Mouse (Mus musculus) macrophage (primary cell): ENCODE data around the gene Fblim1. TPM values are rescaled to one million over a fixed set of nuclear protein-coding genes. Genes with fewer than 3 reads are reported as not detected.

Experiments used
- H3K27ac ChIP-seq: fragments of 350-480 bp; formaldehyde crosslinking; 2 replicates; pipeline ENCODE4 v1.9.0; 2021
- H3K36me3 ChIP-seq: fragments of 350-480 bp; formaldehyde crosslinking; 2 replicates; pipeline ENCODE4 v1.9.0; 2021; ENCODE audit errors: inconsistent target
- H3K4me3 ChIP-seq: fragments of 350-480 bp; formaldehyde crosslinking; 2 replicates; pipeline ENCODE4 v1.9.0; 2021; ENCODE audit errors: inconsistent target
- H3K79me2 ChIP-seq: fragments of 350-480 bp; formaldehyde crosslinking; 2 replicates; pipeline ENCODE4 v1.9.0; 2021; ENCODE audit errors: inconsistent target
- WGBS: methylation state at CpG from one replicate; pipeline ENCODE4 v1.1.7; 2026; ENCODE audit warnings: inconsistent platforms; ENCODE audit not compliant: missing documents; 5-methylcytosine and 5-hydroxymethylcytosine counted together
- polyA plus RNA-seq: library from polyadenylated mRNA; stranded (reverse); fragments of 250-400 nt; gene quantifications from 3 replicates; pipeline ENCODE4 v1.2.4, GENCODE M21; 2018; ENCODE audit warnings: inconsistent platforms

The Fblim1 gene
- polyA plus RNA-seq, 1 experiment from 2014 or later, result 177 TPM

- Histone ChIP-seq H3K36me3 (0 out of 2 replicates have a peak, but pooled peaks cover 5% of the 10 kb centered on the region), H3K27ac (no peak overlapping the region), H3K79me2 (no peaks in the 10 kb centered on the region), H3K4me3 (no peak overlapping the region)
- 96% methylated on average over 5 of the region's 8 CpGs for WGBS
These were observed 15.4 kb upstream of the Fblim1 start for GRCm38 (mm10) chr4:141621297-141621696.

GRCm38 (mm10) chr4:141619299-141619883 lies 13.5 kb upstream of the Fblim1 start:
- no peaks in the 10 kb centered on the region for H3K36me3 ChIP-seq
- no peak overlapping the region for H3K4me3 ChIP-seq
- 65% methylated on average over 9 of the region's 9 CpGs for WGBS
- peak overlapping the region; percentile 25; the same call in 1 of the 2 replicates for H3K27ac ChIP-seq
- no peaks in the 10 kb centered on the region for H3K79me2 ChIP-seq

GRCm38 (mm10) chr4:141618565-141619243 lies 12.8 kb upstream of the Fblim1 start, which contains the start of gene Tmem82:
Gene Tmem82 (minus strand): TSS chr4:141618633.
- WGBS, result 24% methylated on average over 11 of the region's 20 CpGs
- Histone ChIP-seq H3K36me3 (no peaks in the 10 kb centered on the region), H3K27ac (peak within 1 kb of the TSS; percentile 25), H3K79me2 (no peaks in the 10 kb centered on the region), H3K4me3 (peak within 1 kb of the TSS; percentile 34)

- WGBS, result 12% methylated on average over 17 of the region's 22 CpGs
- H3K36me3 ChIP-seq, result no peaks in the 10 kb centered on the region
- no peaks in the 10 kb centered on the region for H3K79me2 ChIP-seq
- peak overlapping the region; percentile 34 for H3K4me3 ChIP-seq
- H3K27ac ChIP-seq, result peak overlapping the region; percentile 12; the same call in 1 of the 2 replicates
These were observed 12.1 kb upstream of the Fblim1 start for GRCm38 (mm10) chr4:141617863-141618564.

GRCm38 (mm10) chr4:141617299-141617698 lies 11.4 kb upstream of the Fblim1 start:
- peak overlapping the region; percentile 2; the same call in 1 of the 2 replicates for H3K27ac ChIP-seq
- peak overlapping the region; percentile 34 for H3K4me3 ChIP-seq
- 8% methylated on average over 20 of the region's 20 CpGs for WGBS
- H3K79me2 ChIP-seq, result no peaks in the 10 kb centered on the region
- no peaks in the 10 kb centered on the region for H3K36me3 ChIP-seq

- H3K79me2 ChIP-seq, result no peaks in the 10 kb centered on the region
- WGBS, result 84% methylated on average over 6 of the region's 6 CpGs
- H3K4me3 ChIP-seq, result no peak overlapping the region
- no peaks in the 10 kb centered on the region for H3K36me3 ChIP-seq
- H3K27ac ChIP-seq, result no peak overlapping the region
These were observed 10.9 kb upstream of the Fblim1 start for GRCm38 (mm10) chr4:141616811-141617210.

- no peak overlapping the region for H3K27ac ChIP-seq
- H3K79me2 ChIP-seq, result no peaks in the 10 kb centered on the region
- WGBS, result 89% methylated on average over 13 of the region's 14 CpGs
- H3K4me3 ChIP-seq, result no peak overlapping the region
- H3K36me3 ChIP-seq, result no peaks in the 10 kb centered on the region
These were observed 9.1 kb upstream of the Fblim1 start for GRCm38 (mm10) chr4:141614946-141615345.

GRCm38 (mm10) chr4:141609538-141609937 lies 3.6 kb upstream of the Fblim1 start:
- H3K36me3 ChIP-seq, result no peaks in the 10 kb centered on the region
- WGBS, result 79% methylated on average over 6 of the region's 6 CpGs

GRCm38 (mm10) chr4:141605421-141605820 lies 475 bp downstream of the Fblim1 start:
- peak overlapping the region; percentile 99 for H3K27ac ChIP-seq
- H3K4me3 ChIP-seq, result peak overlapping the region; percentile 83
- peaks cover 54% of the 10 kb centered on the region for H3K79me2 ChIP-seq
- peaks cover 18% of the 10 kb centered on the region; the same call in 1 of the 2 replicates for H3K36me3 ChIP-seq
- WGBS, result 77% methylated on average over 5 of the region's 5 CpGs

More at GRCm38 (mm10) chr4:141609538-141609937, 3.6 kb upstream of the Fblim1 start:
- Histone ChIP-seq H3K27ac (no peak overlapping the region), H3K79me2 (peaks cover 13% of the 10 kb centered on the region), H3K4me3 (no peak overlapping the region)

GRCm38 (mm10) chr4:141604493-141604892 lies 1.4 kb downstream of the Fblim1 start:
- WGBS, result 88% methylated on average over 8 of the region's 8 CpGs

GRCm38 (mm10) chr4:141603921-141604320 lies 2.0 kb downstream of the Fblim1 start:
- Histone ChIP-seq H3K4me3 (no peak overlapping the region; the same call in 1 of the 2 replicates), H3K79me2 (peaks cover 67% of the 10 kb centered on the region), H3K27ac (peak overlapping the region; percentile 99), H3K36me3 (peaks cover 18% of the 10 kb centered on the region; the same call in 1 of the 2 replicates)
- 88% methylated on average over 4 of the region's 4 CpGs for WGBS

More at GRCm38 (mm10) chr4:141604493-141604892, 1.4 kb downstream of the Fblim1 start:
- Histone ChIP-seq H3K79me2 (peaks cover 61% of the 10 kb centered on the region), H3K36me3 (peaks cover 18% of the 10 kb centered on the region; the same call in 1 of the 2 replicates), H3K4me3 (peak overlapping the region; percentile 83), H3K27ac (peak overlapping the region; percentile 99)

- H3K27ac ChIP-seq, result no peak overlapping the region
- WGBS, result 71% methylated on average over 11 of the region's 11 CpGs
- H3K4me3 ChIP-seq, result no peak overlapping the region
- peaks cover 79% of the 10 kb centered on the region for H3K79me2 ChIP-seq
- peaks cover 18% of the 10 kb centered on the region; the same call in 1 of the 2 replicates for H3K36me3 ChIP-seq
These were observed 3.2 kb downstream of the Fblim1 start for GRCm38 (mm10) chr4:141602523-141603223.

- 87% methylated on average over 12 of the region's 12 CpGs for WGBS
- H3K4me3 ChIP-seq, result no peak overlapping the region
- peaks cover 93% of the 10 kb centered on the region for H3K79me2 ChIP-seq
- no peak overlapping the region for H3K27ac ChIP-seq
- H3K36me3 ChIP-seq, result peaks cover 28% of the 10 kb centered on the region; the same call in 1 of the 2 replicates
These were observed 4.6 kb downstream of the Fblim1 start for GRCm38 (mm10) chr4:141601148-141601862.
